9 mouse cellular contexts compared by ENCODE assay signal in the genomic region with DNA sequence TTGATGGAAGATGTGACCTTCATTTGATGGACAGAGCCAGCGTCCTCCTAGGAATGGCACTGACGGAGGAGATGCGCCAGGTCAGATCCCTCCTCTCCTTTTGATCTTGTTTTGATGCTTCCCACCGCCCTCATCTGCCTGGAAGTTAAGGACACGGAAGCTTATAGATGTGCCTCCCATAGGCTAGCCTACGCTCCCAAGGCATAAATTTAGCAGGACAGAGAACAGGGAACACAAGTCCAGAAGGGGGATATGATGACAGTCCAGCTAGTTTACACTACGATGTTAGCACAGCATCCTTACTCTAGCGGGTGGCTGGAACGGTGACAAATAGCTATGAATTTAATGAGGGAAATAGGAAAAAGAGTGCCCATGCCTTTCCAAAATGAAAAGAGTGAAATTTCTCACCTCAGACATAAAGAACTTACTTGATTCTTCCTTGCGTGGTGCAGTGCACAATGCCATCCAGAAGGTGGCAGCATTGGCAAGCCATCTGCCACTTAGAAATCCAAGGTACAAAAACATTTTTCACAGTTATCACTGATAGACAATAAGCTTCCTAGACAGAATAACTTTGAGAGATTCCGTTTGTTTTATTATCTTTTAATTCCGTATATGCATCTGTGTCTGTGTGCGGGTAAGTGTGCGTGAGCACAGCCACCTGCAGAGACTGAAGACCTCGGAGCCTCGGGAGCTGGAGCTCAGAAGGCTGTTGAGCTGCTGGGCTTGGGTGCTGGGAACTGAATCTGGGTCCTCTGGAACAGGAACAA. TPM values are rescaled to one million over a fixed set of nuclear protein-coding genes. Genes with fewer than 3 reads are reported as not detected.
DNase-seq lines count a peak whose midpoint lies in the region; ATAC-seq and TF ChIP-seq lines count a peak whose summit lies in the region.
"Had no signal": no experiment of that assay in that cellular context is flagged by ENCODE, and none has a peak within 500 bp of the region (broad histone marks: within the 10 kb centered on the region; RNA-seq: fewer than 3 reads in every experiment).

No protein-coding gene starts in this region.

- ATAC-seq in hindbrain, postnatal 0 days, result peak; percentile 40; the same call in 1 of the 2 replicates
- ATAC-seq in limb, embryonic 11.5 days (ENCODE audit: insufficient number of reproducible peaks, low FRiP score, low TSS enrichment, low read depth), result no peak

- no peak overlapping the region for H3K27ac ChIP-seq in bone marrow, adult 2 months (ENCODE audit: control insufficient read depth, insufficient read depth, low read depth, low read length, poor library complexity)
- no peak overlapping the region for H3K27ac ChIP-seq in embryonic fibroblast, embryonic 13.5 days (ENCODE audit: insufficient read depth, low read length)
- no peak overlapping the region for H3K27ac ChIP-seq in hindbrain, postnatal 0 days
- H3K27ac ChIP-seq in limb, embryonic 11.5 days (replicated peaks; ENCODE audit: low read depth, low read length), result no peak overlapping the region

- no peak overlapping the region for H3K4me3 ChIP-seq in bone marrow, adult 2 months (replicated peaks; ENCODE audit: control insufficient read depth, low read depth, low read length)
- H3K4me3 ChIP-seq in embryonic fibroblast, embryonic 13.5 days (ENCODE audit: insufficient read depth, low read length), result no peak overlapping the region
- no peak overlapping the region for H3K4me3 ChIP-seq in hindbrain, postnatal 0 days (ENCODE audit: low read length)
- H3K4me3 ChIP-seq in limb, embryonic 11.5 days (ENCODE audit: low read depth, low read length), result no peak overlapping the region

- H3K4me2 ChIP-seq in hindbrain, postnatal 0 days (ENCODE audit: low read depth, low read length), result no peak overlapping the region
- H3K4me2 ChIP-seq in limb, embryonic 11.5 days (ENCODE audit: low read depth, severe bottlenecking), result no peak overlapping the region

- 58% methylated on average over 16 of the region's 16 CpGs for WGBS in bone marrow, adult 2 months
- WGBS in hindbrain, postnatal 0 days, result 58% methylated on average over 16 of the region's 16 CpGs
- 62% methylated on average over 16 of the region's 16 CpGs for WGBS in limb, embryonic 11.5 days

- no peaks in the 10 kb centered on the region for H3K27me3 ChIP-seq in hindbrain, postnatal 0 days (ENCODE audit: insufficient read depth, low read length)
- H3K27me3 ChIP-seq in limb, embryonic 11.5 days (ENCODE audit: control insufficient read depth, insufficient read depth, low read length), result no peaks in the 10 kb centered on the region

- no peaks in the 10 kb centered on the region for H3K36me3 ChIP-seq in hindbrain, postnatal 0 days (ENCODE audit: insufficient read depth, low read length)
- no peaks in the 10 kb centered on the region for H3K36me3 ChIP-seq in limb, embryonic 11.5 days (ENCODE audit: control insufficient read depth, insufficient read depth, low read length)

- no peaks in the 10 kb centered on the region for H3K4me1 ChIP-seq in bone marrow, adult 2 months (ENCODE audit: control insufficient read depth, insufficient read depth, low read length)
- H3K4me1 ChIP-seq in embryonic fibroblast, embryonic 13.5 days (ENCODE audit: control insufficient read depth, insufficient read depth, low read length), result no peaks in the 10 kb centered on the region
- no peaks in the 10 kb centered on the region for H3K4me1 ChIP-seq in hindbrain, postnatal 0 days (ENCODE audit: insufficient read depth, low read length)
- no peaks in the 10 kb centered on the region for H3K4me1 ChIP-seq in limb, embryonic 11.5 days (ENCODE audit: control insufficient read depth, insufficient read depth, low read length)

- DNase-seq in urinary bladder, postnatal 14 days (ENCODE audit: low spot score), result peak; percentile 42
- DNase-seq in urinary bladder, postnatal 10 days (ENCODE audit: low spot score), result no peak
- peak; percentile 80 for DNase-seq in hindbrain, postnatal 0 days (ENCODE audit: low spot score)
- DNase-seq in limb, embryonic 11.5 days (ENCODE audit: low spot score), result peak; percentile 75
- peak; percentile 50 for DNase-seq in ovary, postnatal 36 days (ENCODE audit: low spot score)
- peak; percentile 78 for DNase-seq in thymus, postnatal 25 days

- TF ChIP-seq POLR2A in bone marrow, adult 2 months (IDR thresholded peaks at IDR 0.05; ENCODE audit: borderline replicate concordance, control insufficient read depth, low read depth, low read length), result no peak
- TF ChIP-seq POLR2A in embryonic fibroblast, embryonic 13.5 days (IDR thresholded peaks at IDR 0.05; ENCODE audit: low read depth, low read length), result no peak

- no peaks in the 10 kb centered on the region for H3K9me3 ChIP-seq in hindbrain, postnatal 0 days (ENCODE audit: low read length)
- no peaks in the 10 kb centered on the region for H3K9me3 ChIP-seq in limb, embryonic 11.5 days (ENCODE audit: control insufficient read depth, low read length)

- peak; percentile 90 for TF ChIP-seq CTCF in bone marrow, adult 2 months (IDR thresholded peaks at IDR 0.05; ENCODE audit: control insufficient read depth, insufficient read depth, low read length)
- peak; percentile 83; the same call in 1 of the 2 replicates for TF ChIP-seq CTCF in embryonic fibroblast, embryonic 13.5 days (IDR thresholded peaks at IDR 0.05; ENCODE audit: borderline replicate concordance, insufficient read depth, low read length)
- TF ChIP-seq CTCF in hindbrain, postnatal 0 days (IDR thresholded peaks at IDR 0.05; ENCODE audit: low read depth), result peak; percentile 95

- H3K9ac ChIP-seq in hindbrain, postnatal 0 days (replicated peaks; ENCODE audit: low read length), result no peak overlapping the region
- no peak overlapping the region for H3K9ac ChIP-seq in limb, embryonic 11.5 days (ENCODE audit: low read length)

RNA-seq across cellular contexts. Expression of a gene that starts 6.9 kb away (rescaled TPM):
- not detected in 2 replicates for polyA plus RNA-seq in bone marrow, adult 2 months (2011; ENCODE audit: insufficient read depth, insufficient read length, low replicate concordance, missing spikeins)
- 0.37 and 0.49 TPM in 2 replicates for polyA plus RNA-seq in embryonic fibroblast, embryonic 13.5 days (2011; ENCODE audit: insufficient read length, low read depth, missing spikeins)
- total RNA-seq in hindbrain, postnatal 0 days (2014; rRNA removed), result not detected in 2 replicates
- polyA plus RNA-seq in hindbrain, postnatal 0 days (2015; fragmentation: Nextera tagmentation; extraction: Ambion mirVana), result not detected in 2 replicates
- not detected in 2 replicates for polyA plus RNA-seq in limb, embryonic 11.5 days (2014; fragmentation: Nextera tagmentation; extraction: Ambion mirVana)
- polyA plus RNA-seq: heart, embryonic 14.5 days had no signal
